Mouse (Mus musculus): Measurements from ENCODE around the gene Axin2.

The Axin2 gene

GRCm38 (mm10) chr11:108929176-108929575 is 9.0 kb downstream of the Axin2 start:
- DNase-seq (ENCODE audit: low spot score): no peak

GRCm38 (mm10) chr11:108929700-108930099 is 9.6 kb downstream of the Axin2 start:
- no peak for DNase-seq (ENCODE audit: low spot score)

- DNase-seq (ENCODE audit: low spot score): peak; percentile 61
Observed at GRCm38 (mm10) chr11:108930612-108931011, 10.5 kb downstream of the Axin2 start.

GRCm38 (mm10) chr11:108933835-108934234 is 13.7 kb downstream of the Axin2 start:
- DNase-seq (ENCODE audit: low spot score): no peak

GRCm38 (mm10) chr11:108935128-108935868 is 15.1 kb downstream of the Axin2 start:
- peak; percentile 73 for DNase-seq (ENCODE audit: low spot score)

GRCm38 (mm10) chr11:108936016-108936792 is 16.1 kb downstream of the Axin2 start:
- DNase-seq (ENCODE audit: low spot score): no peak

- no peak for DNase-seq (ENCODE audit: low spot score)
Observed at GRCm38 (mm10) chr11:108940655-108941412, 20.7 kb downstream of the Axin2 start.

- no peak for DNase-seq (ENCODE audit: low spot score)
Observed at GRCm38 (mm10) chr11:108941836-108942235, 21.7 kb downstream of the Axin2 start.

- DNase-seq (ENCODE audit: low spot score): no peak
Observed at GRCm38 (mm10) chr11:108943741-108944140, 23.6 kb downstream of the Axin2 start.

- DNase-seq (ENCODE audit: low spot score): no peak
Observed at GRCm38 (mm10) chr11:108945666-108946065, 25.5 kb downstream of the Axin2 start.

GRCm38 (mm10) chr11:108947425-108948184 is 27.5 kb downstream of the Axin2 start:
- peak; percentile 79 for DNase-seq (ENCODE audit: low spot score)

- DNase-seq (ENCODE audit: low spot score): no peak
Observed at GRCm38 (mm10) chr11:108948501-108948900, 28.4 kb downstream of the Axin2 start.

- no peak for DNase-seq (ENCODE audit: low spot score)
Observed at GRCm38 (mm10) chr11:108948931-108949330, 28.8 kb downstream of the Axin2 start.

GRCm38 (mm10) chr11:108952343-108952742 is 32.2 kb downstream of the Axin2 start:
- DNase-seq (ENCODE audit: low spot score): no peak

GRCm38 (mm10) chr11:108955943-108956342 is 35.8 kb downstream of the Axin2 start:
- no peak for DNase-seq (ENCODE audit: low spot score)

- peak; percentile 42 for DNase-seq (ENCODE audit: low spot score)
Observed at GRCm38 (mm10) chr11:108958349-108958748, 38.2 kb downstream of the Axin2 start.

GRCm38 (mm10) chr11:108959196-108959595 is 39.0 kb downstream of the Axin2 start:
- DNase-seq (ENCODE audit: low spot score): no peak

GRCm38 (mm10) chr11:108961651-108962065 is 41.5 kb downstream of the Axin2 start:
- DNase-seq (ENCODE audit: low spot score): peak; percentile 67

- DNase-seq (ENCODE audit: low spot score): no peak
Observed at GRCm38 (mm10) chr11:108963476-108964232, 43.5 kb downstream of the Axin2 start.

- DNase-seq (ENCODE audit: low spot score): no peak
Observed at GRCm38 (mm10) chr11:108965740-108966139, 45.6 kb downstream of the Axin2 start.

- no peak for DNase-seq (ENCODE audit: low spot score)
Observed at GRCm38 (mm10) chr11:108973459-108973858, 53.3 kb downstream of the Axin2 start.
